Mouse (Mus musculus): ENCODE measurements at regions not wholly inside any gene's neighbourhood (a gene's known extent, or its start where the extent isn't known, plus 50 kb on each side); places are given as distances from the start of the nearest gene placed in this dataset.

DNA sequence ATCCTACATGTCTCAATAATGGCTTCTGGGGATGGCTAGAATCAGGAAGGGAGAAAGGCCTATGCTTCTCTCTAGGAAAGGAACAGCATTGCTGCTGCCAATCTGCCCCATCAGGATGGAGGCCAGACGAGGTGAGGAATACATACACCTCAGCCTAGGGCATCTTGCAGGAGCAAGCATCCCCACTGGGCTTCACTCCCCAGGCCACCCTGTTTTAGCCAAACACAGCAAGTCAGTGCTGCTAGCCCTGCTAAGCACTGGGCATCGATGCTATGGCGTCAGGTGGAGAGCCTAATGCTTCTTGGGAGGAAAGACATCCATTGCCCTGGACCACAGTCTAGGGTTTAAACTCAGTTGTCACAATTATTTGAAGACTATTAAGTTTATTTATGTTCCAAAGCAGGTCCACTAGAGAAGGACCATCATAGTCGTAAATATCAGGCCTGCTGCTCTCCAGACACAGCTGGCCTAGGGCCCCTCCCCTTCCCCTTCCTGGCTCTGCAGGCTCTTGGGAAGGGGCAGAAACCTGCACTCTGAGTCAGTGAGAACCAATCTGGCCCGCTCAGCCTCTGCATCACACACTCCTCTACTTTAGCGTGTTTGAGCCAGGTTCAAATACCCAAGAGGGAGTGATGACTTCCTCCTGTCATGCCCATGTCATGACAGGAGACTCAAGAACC, 79.5 kb upstream of the Pkdcc start:
- no peak for DNase-seq (ENCODE audit: low spot score)

DNA sequence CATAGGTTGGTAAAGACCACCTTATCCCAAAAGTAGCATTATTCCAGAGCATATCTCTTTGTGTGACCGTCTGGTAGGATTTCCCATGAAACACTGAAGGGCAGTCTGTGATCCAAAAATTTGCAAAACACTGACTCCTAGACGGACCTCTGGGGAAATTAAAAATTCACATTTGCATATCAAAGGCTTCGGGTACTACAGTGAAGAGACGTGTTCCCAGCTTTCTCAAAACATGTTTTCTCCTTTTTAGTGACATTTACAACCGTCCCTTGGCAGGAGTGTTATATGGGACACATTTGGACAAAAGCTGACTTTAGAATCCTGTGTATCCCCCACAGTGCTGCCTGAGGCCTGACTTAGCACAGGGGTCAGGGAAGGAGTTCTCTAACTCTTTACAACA, 78.8 kb upstream of the Pkdcc start:
- DNase-seq (ENCODE audit: low spot score), result no peak

DNA sequence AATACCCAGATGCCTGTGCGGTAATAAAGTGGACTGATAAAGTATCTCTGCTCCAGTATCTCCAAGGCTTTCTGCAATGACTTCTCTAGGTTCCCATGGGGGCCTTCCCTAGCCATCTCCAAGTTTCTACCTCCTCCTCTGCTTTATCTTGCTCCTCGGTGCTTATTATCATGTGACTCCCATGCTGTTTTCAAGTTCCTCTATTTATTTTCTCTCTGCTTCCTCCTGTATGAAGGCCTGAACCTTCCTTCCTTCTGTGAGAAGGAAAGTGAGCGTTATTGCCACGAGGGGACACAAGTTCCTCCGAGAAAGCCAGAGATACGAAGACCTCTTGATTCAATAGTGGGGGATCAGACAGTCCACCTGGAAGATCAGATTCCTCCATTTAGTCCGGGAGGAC, 77.4 kb upstream of the Pkdcc start:
- no peak for DNase-seq (ENCODE audit: low spot score)

DNA sequence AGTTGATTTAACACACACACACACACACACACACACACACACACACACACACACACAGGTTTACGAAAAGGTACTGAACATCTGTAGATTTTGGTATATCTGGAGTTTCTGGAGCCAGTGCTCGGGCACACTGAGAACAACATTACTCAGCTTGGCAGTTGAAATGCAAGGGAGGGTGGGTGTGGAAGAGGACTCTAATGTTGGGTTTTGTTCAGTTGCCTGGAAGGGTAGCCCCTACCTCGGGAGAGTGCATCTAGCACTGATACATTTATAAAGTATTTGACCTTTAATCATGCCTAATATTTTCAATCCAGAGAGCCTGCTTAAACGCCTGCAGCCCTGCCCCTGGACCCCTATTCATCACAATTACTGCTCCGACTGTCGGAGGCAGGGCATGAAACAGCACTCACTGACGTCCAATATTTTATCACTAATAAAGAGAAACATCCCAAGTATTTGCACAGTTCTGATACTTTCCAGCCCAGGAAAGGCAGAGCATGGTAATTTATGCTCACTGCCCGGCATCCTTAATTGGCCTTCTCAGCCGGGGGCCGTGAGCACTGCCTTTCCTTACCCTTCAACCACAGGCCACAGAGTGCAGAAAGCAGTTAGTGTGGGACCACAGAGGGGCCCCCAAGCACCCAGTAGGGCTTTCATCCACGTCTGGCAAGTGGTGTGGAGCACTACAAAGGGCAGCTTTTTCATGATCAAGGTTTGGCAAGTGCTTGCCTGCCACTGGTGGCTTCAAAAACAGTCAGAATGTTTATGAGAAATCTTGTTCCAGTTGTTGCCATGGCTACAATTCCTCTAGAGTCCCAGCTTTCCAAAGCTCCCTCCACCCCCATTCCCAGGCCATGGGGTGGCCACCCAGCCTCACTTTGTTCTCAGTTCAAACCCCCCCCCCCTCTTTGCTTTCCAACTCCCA, 76.3 kb upstream of the Pkdcc start:
- DNase-seq (ENCODE audit: low spot score), result no peak

DNA sequence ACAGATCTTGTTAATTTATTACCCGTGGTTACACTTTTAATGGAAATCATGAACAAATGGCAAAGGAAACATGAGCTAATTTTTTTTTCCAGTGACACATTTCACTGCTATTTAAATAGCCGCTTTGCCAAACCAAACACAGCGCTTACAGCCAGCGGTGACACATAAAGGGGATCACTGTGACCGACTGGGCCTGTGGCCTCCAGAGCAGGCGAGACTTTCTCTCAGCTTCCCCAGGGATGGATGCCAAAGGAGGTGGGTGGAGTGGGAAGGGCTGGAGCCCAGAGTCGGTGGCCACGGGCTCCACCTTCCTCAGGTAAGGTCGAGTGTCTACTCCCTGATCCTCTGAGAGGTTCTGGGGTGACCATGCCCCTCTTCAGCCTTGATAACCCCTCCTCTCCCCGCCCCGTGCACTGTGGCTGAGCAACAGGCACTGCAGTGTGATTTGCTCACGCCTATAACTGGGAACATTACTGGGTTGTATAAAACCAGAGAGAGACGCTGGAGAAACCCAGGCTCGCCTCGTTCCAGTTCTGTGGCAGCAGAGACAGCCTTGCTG, 66.6 kb upstream of the Pkdcc start:
- DNase-seq (ENCODE audit: low spot score), result no peak

DNA sequence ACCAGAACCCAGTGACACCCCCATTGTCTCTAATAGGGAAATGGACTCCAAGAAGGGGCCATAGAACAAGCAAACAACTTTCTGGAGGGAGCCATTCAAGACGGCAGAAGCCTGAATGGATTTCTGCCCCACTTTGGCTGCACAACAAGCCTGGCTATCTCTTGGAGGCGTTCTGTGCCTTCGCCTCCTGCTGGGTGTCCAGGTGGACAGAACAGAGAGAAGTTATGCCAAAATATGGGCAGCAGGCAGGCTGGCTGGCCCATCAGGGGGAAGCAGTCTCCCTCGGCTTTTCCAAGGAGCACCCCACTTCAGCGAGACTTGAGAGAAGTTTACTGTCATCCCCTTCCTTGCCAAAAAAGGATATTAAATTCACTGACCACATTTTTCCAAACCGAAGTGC, 65.8 kb upstream of the Pkdcc start:
- no peak for DNase-seq (ENCODE audit: low spot score)

DNA sequence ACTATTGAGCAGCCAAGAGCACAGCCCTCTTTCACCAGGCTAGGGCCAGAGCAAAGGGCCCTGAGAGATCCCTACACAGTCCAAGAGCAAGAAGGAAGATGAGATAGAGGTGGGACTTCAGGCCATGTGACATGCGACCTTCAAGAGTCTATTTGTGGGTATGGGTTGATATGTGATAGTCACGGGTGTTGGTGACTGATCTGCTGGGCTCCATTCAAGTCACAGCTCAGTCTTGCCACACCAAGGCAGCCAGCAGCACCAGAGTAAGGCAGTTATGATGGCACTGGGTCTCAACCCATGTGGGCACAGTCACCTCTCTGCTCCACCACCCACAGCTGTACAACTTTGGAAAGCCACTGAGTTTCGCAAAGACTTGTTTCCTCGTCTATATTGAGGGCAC, 60.0 kb upstream of the Pkdcc start:
- no peak for DNase-seq (ENCODE audit: low spot score)

DNA sequence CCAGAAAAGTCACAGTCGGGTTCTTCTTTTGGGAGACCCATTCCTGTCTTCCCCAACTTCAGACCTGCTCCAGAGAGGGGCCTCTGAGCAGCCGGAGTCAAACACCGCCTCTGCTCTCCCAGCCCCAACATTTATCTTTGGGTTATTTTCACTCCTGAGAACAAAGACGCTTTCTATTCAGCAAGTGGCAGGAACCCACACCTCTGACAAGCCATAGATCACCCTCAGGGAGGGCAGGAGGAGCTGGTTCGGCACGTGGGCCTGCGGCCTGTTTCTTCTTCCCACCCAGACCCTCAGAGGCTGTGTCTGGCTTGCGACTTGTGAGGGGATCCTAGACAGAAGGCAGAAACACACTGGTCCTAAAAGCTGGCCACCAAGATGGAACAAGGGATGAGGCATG, 58.4 kb upstream of the Pkdcc start:
- DNase-seq (ENCODE audit: low spot score), result no peak

DNA sequence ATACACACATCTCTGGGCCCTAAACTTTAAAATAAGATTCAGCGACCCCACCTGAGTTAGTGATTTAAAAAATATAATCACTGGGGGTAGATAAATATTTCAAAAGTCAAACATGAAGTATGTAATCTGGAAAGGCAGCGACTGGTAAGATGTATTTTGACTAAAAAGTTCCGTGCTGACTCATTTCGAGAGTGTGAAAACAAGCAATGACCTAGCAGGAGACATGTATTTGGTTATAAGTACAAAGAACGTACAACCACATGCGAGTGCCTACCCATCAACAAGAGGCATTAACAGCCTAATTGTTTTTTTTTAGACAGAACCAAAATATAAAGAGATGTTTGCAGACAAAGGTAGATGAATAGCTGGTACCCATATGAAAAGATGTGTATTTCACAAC, 57.0 kb upstream of the Pkdcc start:
- DNase-seq (ENCODE audit: low spot score), result no peak

DNA sequence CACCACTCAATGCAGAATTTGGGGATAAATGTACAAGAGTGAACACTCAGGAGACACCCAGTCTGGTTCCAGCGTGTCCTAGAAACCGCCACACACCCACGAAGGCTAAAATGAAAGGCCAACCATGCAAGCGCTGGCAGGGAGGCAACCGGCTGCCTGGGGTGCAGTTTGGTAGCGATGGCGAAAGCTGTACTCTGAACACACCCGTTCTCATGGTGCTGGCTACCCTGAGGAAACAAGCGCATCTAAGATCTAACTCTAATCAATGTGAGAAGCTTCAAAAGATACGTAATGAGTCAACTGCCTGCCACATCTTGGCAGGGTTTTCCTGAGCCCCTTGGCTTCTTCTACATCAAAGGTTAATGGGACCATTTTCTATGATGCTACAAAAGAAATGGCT, 56.4 kb upstream of the Pkdcc start:
- DNase-seq (ENCODE audit: low spot score), result no peak

DNA sequence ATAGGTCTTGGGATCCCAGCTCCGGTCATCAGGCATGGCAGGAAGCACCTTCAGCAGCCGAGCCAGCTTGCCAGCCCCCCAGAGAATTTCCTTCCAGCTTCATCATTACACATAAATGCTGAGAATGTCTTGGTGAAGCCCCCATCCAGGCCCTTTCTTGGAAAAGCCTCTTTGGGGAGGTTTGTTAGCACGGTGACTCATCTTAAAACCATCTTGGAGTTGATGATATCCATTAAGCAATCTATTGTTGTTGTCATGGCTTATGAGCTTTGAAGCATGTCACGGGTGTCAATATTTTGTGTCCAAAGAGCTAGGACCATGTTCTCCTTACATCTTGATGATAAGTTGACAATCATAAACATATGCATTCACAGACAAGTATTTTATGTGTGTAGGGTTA, 55.5 kb upstream of the Pkdcc start:
- DNase-seq (ENCODE audit: low spot score), result no peak

DNA sequence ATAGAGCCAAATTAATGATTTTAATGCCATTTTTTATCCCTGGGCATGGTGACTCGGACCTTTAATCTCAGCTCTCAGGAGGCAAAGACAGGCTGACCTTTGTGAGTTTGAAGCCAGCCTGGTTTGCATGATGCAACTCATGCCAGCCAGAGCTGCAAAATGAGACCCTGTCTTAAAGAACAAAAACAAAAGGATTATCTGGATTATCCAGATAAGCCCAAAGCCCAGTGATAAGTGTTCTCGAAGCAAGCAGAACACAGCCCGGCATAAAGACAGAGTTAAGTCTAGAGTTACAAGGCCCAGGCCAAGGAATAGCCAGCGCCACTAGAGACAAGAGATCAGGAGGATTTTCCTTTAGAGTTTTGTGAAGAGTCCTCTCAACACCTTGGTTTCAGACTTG, 54.8 kb upstream of the Pkdcc start:
- no peak for DNase-seq (ENCODE audit: low spot score)

DNA sequence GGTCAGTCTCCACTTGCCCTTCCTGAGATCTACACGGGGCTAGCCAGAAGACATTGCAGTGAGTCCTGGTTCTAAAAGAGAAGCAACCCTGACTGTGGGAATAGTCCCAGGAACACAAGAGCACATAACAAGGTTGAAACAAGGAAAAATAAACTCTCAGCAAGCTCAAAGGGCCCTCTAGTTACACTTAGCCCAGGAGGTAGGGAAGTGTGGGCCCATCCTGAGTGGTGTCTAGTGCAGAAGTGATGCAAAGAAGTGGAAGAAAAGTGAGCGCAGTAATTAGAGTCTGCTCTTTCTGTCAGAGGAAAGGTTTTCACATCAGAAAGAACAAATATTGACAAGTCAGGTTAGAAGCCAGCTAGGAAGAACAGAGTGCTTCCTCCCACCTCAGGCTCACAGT, 53.4 kb upstream of the Pkdcc start:
- DNase-seq (ENCODE audit: low spot score), result no peak

DNA sequence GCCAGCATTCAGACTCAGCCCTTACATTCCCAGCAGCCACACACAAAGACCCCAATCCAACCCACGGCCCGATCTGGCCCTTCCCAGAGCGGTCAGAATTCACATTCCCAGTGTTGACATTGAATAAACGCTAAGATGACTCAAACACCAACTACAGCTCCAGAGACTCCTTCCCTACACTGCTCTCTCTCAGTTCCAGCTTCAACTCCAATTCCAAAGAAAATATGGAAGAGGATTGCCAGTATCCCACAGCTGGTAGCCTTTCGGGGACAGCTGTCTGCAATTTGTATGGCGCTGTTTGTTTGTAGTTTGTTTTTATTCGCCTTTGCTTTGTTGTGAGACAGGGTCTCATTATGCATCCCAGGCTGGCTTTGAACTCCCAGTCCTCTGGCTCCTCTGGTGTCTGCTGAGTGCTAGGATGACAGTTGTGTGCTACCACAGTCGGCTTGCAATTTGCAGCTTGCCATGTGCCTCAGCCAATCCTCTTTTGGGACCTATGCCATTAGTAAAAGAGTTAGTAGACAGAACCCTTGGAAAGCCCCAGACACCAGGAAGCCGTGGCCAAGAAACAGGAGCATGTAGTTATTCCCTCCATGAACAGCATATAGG, 51.0 kb upstream of the Pkdcc start:
- no peak for DNase-seq (ENCODE audit: low spot score)

DNA sequence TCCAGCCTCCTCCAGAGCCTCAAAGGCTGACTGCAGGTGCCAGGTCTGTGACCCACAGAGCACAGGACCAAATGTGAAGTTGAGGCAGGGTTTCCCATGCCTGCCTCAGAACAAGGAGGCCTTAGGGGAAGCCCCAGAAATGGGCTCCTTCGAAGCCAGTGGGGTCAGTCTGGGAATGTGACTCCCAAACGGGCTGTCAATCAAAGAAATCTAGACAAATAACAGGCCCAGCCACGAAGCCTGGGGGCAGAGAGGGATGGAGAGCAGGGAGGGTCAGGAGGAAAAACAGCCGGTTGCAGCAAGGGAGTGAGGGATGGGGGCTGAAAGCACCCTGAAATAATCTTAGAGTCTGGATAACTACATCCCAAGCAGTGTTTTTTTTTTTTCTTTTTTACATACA, 50.4 kb upstream of the Pkdcc start:
- DNase-seq (ENCODE audit: low spot score), result no peak

DNA sequence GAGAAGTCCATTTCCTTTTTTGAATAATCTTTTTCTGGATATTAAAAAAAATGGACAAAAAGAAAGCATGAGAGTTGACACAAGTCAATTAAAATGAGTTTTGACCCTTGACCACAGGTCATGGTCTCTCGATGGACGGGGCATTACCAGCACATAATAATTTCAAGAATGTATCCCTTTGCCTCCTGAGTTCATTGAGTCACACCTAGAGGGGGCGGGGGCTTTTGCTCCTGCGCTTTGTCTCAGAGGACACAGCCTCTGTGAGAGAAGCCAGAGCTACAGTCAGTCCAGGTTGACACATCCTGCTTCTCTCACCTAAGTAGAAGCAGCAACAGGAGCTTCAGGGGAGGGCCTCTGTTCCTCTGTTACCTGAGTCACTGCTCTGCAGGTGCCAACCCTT, 50.0 kb upstream of the Pkdcc start:
- no peak for DNase-seq (ENCODE audit: low spot score)

Data from testis, postnatal 10 days (tissue).